Mouse (Mus musculus) gastrocnemius, postnatal 14 days (tissue): ENCODE results near the gene Pom121l2. TPM values are rescaled to one million over a fixed set of nuclear protein-coding genes. Genes with fewer than 3 reads are reported as not detected.
A peak's percentile ranks its signal among the peaks of the same experiment; 100 is the strongest.

Experiments used
- DNase-seq: peaks from one replicate; pipeline ENCODE4 v3.0.0; 2021; ENCODE audit warnings: mixed read lengths
- intact Hi-C: fragments of 180-260 bp; cut with DNase I; formaldehyde crosslinking; loops from one replicate; pipeline ENCODE4 v1.15.1; 2025; ENCODE audit warnings: low total_unique reads
- long read RNA-seq, 2 experiments: library from polyadenylated mRNA; stranded (forward); transcript quantifications; one replicate each; pipeline ENCODE4 v2.0.0; 2021
- total RNA-seq, 2 experiments: library from RNA; stranded (reverse); gene quantifications; 2 replicates each; pipeline ENCODE4 v1.2.3; 2021

Pom121l2 gene
- total RNA-seq, result not detected
- long read RNA-seq, experiment 1, result 0 reads
- long read RNA-seq, experiment 2, partial matches to known transcripts, result 0 of 1 reads
- long read RNA-seq, experiment 2, other reads (novel, unspliced or antisense), result 1 of 1 reads

GRCm38 (mm10) chr13:21980981-21981802, at the start of gene Pom121l2:
Gene Pom121l2 (plus strand): TSS chr13:21981194.
- DNase-seq, result peak; percentile 72

GRCm38 (mm10) chr13:21931740-21932139, 49.3 kb upstream of the Pom121l2 start:
- no peak for DNase-seq
- intact Hi-C loops, result no loop called here

More at GRCm38 (mm10) chr13:21980981-21981802, at the start of gene Pom121l2:
- intact Hi-C loops, result loop anchor here (5.0 kb wide), 1 partner anchor 36 kb away; no protein-coding TSS in a partner anchor

GRCm38 (mm10) chr13:21933626-21934548, 47.1 kb upstream of the Pom121l2 start:
- intact Hi-C loops, result no loop called here
- no peak for DNase-seq

GRCm38 (mm10) chr13:21934982-21935791, 45.8 kb upstream of the Pom121l2 start:
- intact Hi-C loops, result no loop called here
- DNase-seq, result peak; percentile 31

GRCm38 (mm10) chr13:21935833-21936232, 45.2 kb upstream of the Pom121l2 start:
- intact Hi-C loops, result no loop called here
- DNase-seq, result no peak

GRCm38 (mm10) chr13:21936968-21937367, 44.0 kb upstream of the Pom121l2 start:
- no peak for DNase-seq
- intact Hi-C loops, result no loop called here

- intact Hi-C loops, result no loop called here
- DNase-seq, result peak; percentile 68
Measured at GRCm38 (mm10) chr13:21940213-21940612, 40.8 kb upstream of the Pom121l2 start.

- intact Hi-C loops, result no loop called here
- DNase-seq, result peak; percentile 72
Measured at GRCm38 (mm10) chr13:21940811-21941321, 40.1 kb upstream of the Pom121l2 start.

- intact Hi-C loops, result no loop called here
- DNase-seq, result no peak
Measured at GRCm38 (mm10) chr13:21943644-21944043, 37.4 kb upstream of the Pom121l2 start.

GRCm38 (mm10) chr13:21944592-21944925, 36.4 kb upstream of the Pom121l2 start:
- intact Hi-C loops, result no loop called here
- DNase-seq, result no peak

GRCm38 (mm10) chr13:21944926-21945740, 35.9 kb upstream of the Pom121l2 start, which contains the start of gene Zfp184:
Gene Zfp184 (plus strand): TSS chr13:21945094.
- intact Hi-C loops, result no loop called here

GRCm38 (mm10) chr13:21969269-21969668, 11.7 kb upstream of the Pom121l2 start:
- intact Hi-C loops, result no loop called here
- no peak for DNase-seq

More at GRCm38 (mm10) chr13:21944926-21945740, 35.9 kb upstream of the Pom121l2 start, which contains the start of gene Zfp184:
- peak; percentile 72 for DNase-seq

GRCm38 (mm10) chr13:21969816-21970215, 11.2 kb upstream of the Pom121l2 start:
- no peak for DNase-seq
- intact Hi-C loops, result no loop called here

- intact Hi-C loops, result no loop called here
Measured at GRCm38 (mm10) chr13:21971641-21972040, 9.4 kb upstream of the Pom121l2 start.

GRCm38 (mm10) chr13:21974221-21974725, 6.7 kb upstream of the Pom121l2 start:
- DNase-seq, result peak; percentile 86
- intact Hi-C loops, result no loop called here

More at GRCm38 (mm10) chr13:21971641-21972040, 9.4 kb upstream of the Pom121l2 start:
- DNase-seq, result no peak

GRCm38 (mm10) chr13:21974726-21975473, 6.1 kb upstream of the Pom121l2 start:
- peak; percentile 53 for DNase-seq
- intact Hi-C loops, result no loop called here

GRCm38 (mm10) chr13:21981803-21982193, 804 bp downstream of the Pom121l2 start:
- DNase-seq, result no peak
- intact Hi-C loops, result loop anchor here (5.0 kb wide), 1 partner anchor 36 kb away; no protein-coding TSS in a partner anchor
